Mouse (Mus musculus) heart, embryonic 15.5 days (tissue): ENCODE results near the gene Dnm1. TPM values are rescaled to one million over a fixed set of nuclear protein-coding genes. Genes with fewer than 3 reads are reported as not detected.

Experiments used
- ATAC-seq: fragments of 200-750 bp; cut with Nextera tagmentation; replicated peaks from 2 replicates; pipeline ENCODE4 v1.8.0; 2017; ENCODE audit warnings: low read depth, moderate TSS enrichment; ENCODE audit not compliant: insufficient number of reproducible peaks, insufficient read depth, low FRiP score
- H3K27ac ChIP-seq: fragments of 300-500 bp; sonication (generic); 2 replicates; pipeline ENCODE4 v1.5.1; 2015; ENCODE audit warnings: mild to moderate bottlenecking, inconsistent platforms
- H3K27me3 ChIP-seq: fragments of 300-500 bp; sonication (generic); 2 replicates; pipeline ENCODE4 v1.6.1; 2015; ENCODE audit warnings: inconsistent platforms
- H3K36me3 ChIP-seq: fragments of 300-500 bp; sonication (generic); 2 replicates; pipeline ENCODE4 v1.6.1; 2015; ENCODE audit warnings: mild to moderate bottlenecking, inconsistent platforms
- H3K4me1 ChIP-seq: fragments of 300-500 bp; sonication (generic); replicated peaks from 2 replicates; pipeline ENCODE4 v1.6.1; 2015; ENCODE audit warnings: inconsistent platforms
- H3K4me2 ChIP-seq: fragments of 300-500 bp; sonication (generic); 2 replicates; pipeline ENCODE4 v1.6.1; 2015; ENCODE audit warnings: inconsistent platforms, mild to moderate bottlenecking, moderate library complexity
- H3K4me3 ChIP-seq: fragments of 300-500 bp; sonication (generic); 2 replicates; pipeline ENCODE4 v1.5.1; 2015; ENCODE audit warnings: mild to moderate bottlenecking, inconsistent platforms
- H3K9ac ChIP-seq: fragments of 300-500 bp; sonication (generic); 2 replicates; pipeline ENCODE4 v1.6.1; 2015; ENCODE audit warnings: mild to moderate bottlenecking, inconsistent platforms
- H3K9me3 ChIP-seq: fragments of 300-500 bp; sonication (generic); replicated peaks from 2 replicates; pipeline ENCODE4 v1.6.1; 2016; ENCODE audit warnings: inconsistent platforms
- WGBS: fragments of 180-500 bp; shearing (Covaris S2); methylation state at CpG from one replicate; pipeline ENCODE4 v1.1.7; 2015; ENCODE audit warnings: mixed read lengths; 5-methylcytosine and 5-hydroxymethylcytosine counted together
- polyA plus RNA-seq: library from polyadenylated mRNA; unstranded; fragments of >200 nt; fragmentation: Nextera tagmentation; extraction: Ambion mirVana; gene quantifications from 2 replicates; pipeline ENCODE4 v1.2.1, GENCODE M21; 2015

Gene Dnm1
- polyA plus RNA-seq, 1 experiment from 2014 or later = 1.9 TPM

- WGBS = under 1% methylated on average over 29 of the region's 29 CpGs
- peak; percentile 41 for ATAC-seq
- Histone ChIP-seq H3K36me3 (peaks cover 26% of the 10 kb centered on the region), H3K27ac (peak overlapping the region; percentile 85), H3K4me1 (peaks cover 32% of the 10 kb centered on the region), H3K4me2 (peak overlapping the region; percentile 85), H3K9ac (peak overlapping the region; percentile 89), H3K4me3 (peak overlapping the region; percentile 95), H3K9me3 (no peaks in the 10 kb centered on the region), H3K27me3 (no peaks in the 10 kb centered on the region)
Observed at GRCm38 (mm10) chr2:32288371-32288931, 64.7 kb downstream of the Dnm1 start.

GRCm38 (mm10) chr2:32287923-32288367 is 65.2 kb downstream of the Dnm1 start, which contains the start of gene Swi5:
Gene Swi5, minus strand, starts transcription at chr2:32288075.
- peak within 1 kb of the TSS; percentile 85 for H3K27ac ChIP-seq
- H3K4me3 ChIP-seq = peak within 1 kb of the TSS; percentile 95
- H3K9me3 ChIP-seq = no peaks in the 10 kb centered on the region
- peak; percentile 99 for ATAC-seq
- H3K4me1 ChIP-seq = peaks cover 32% of the 10 kb centered on the region
- no peaks in the 10 kb centered on the region for H3K27me3 ChIP-seq
- 0% methylated on average over 41 of the region's 41 CpGs for WGBS
- H3K9ac ChIP-seq = peak within 1 kb of the TSS; percentile 97
- H3K36me3 ChIP-seq = peaks cover 23% of the 10 kb centered on the region
- H3K4me2 ChIP-seq = peak within 1 kb of the TSS; percentile 89

GRCm38 (mm10) chr2:32287334-32287840 is 65.8 kb downstream of the Dnm1 start, which contains the start of gene Golga2:
Gene Golga2, plus strand, starts transcription at chr2:32287384.
- H3K4me1 ChIP-seq = peaks cover 35% of the 10 kb centered on the region
- peak within 1 kb of the TSS; percentile 85 for H3K27ac ChIP-seq
- H3K27me3 ChIP-seq = no peaks in the 10 kb centered on the region
- H3K36me3 ChIP-seq = peaks cover 23% of the 10 kb centered on the region
- peak within 1 kb of the TSS; percentile 97 for H3K9ac ChIP-seq
- peak; percentile 3; the same call in 1 of the 2 replicates for ATAC-seq
- H3K4me3 ChIP-seq = peak within 1 kb of the TSS; percentile 95
- no peaks in the 10 kb centered on the region for H3K9me3 ChIP-seq
- H3K4me2 ChIP-seq = peak within 1 kb of the TSS; percentile 89
- WGBS = under 1% methylated on average over 23 of the region's 23 CpGs

- Histone ChIP-seq H3K4me1 (peaks cover 18% of the 10 kb centered on the region), H3K9ac (no peak overlapping the region), H3K4me3 (no peak overlapping the region), H3K4me2 (no peak overlapping the region), H3K36me3 (peaks cover 49% of the 10 kb centered on the region), H3K27ac (no peak overlapping the region), H3K27me3 (no peaks in the 10 kb centered on the region), H3K9me3 (no peaks in the 10 kb centered on the region)
- WGBS = 81% methylated on average over 3 of the region's 3 CpGs
- no peak for ATAC-seq
Observed at GRCm38 (mm10) chr2:32283986-32284385, 69.2 kb downstream of the Dnm1 start.

GRCm38 (mm10) chr2:32282727-32283126 is 70.4 kb downstream of the Dnm1 start:
- Histone ChIP-seq H3K4me2 (no peak overlapping the region), H3K4me1 (peaks cover 14% of the 10 kb centered on the region), H3K27ac (0 out of 2 replicates have a peak overlapping the region, but pooled peaks have one; percentile 2), H3K27me3 (no peaks in the 10 kb centered on the region), H3K36me3 (peaks cover 62% of the 10 kb centered on the region), H3K9ac (no peak overlapping the region), H3K9me3 (no peaks in the 10 kb centered on the region), H3K4me3 (no peak overlapping the region)
- 91% methylated on average over 1 of the region's 1 CpGs for WGBS
- no peak for ATAC-seq

GRCm38 (mm10) chr2:32282289-32282688 is 70.8 kb downstream of the Dnm1 start:
- 78% methylated on average over 2 of the region's 2 CpGs for WGBS
- Histone ChIP-seq H3K4me3 (no peak overlapping the region), H3K27ac (0 out of 2 replicates have a peak overlapping the region, but pooled peaks have one; percentile 2), H3K9me3 (no peaks in the 10 kb centered on the region), H3K27me3 (no peaks in the 10 kb centered on the region), H3K9ac (no peak overlapping the region), H3K4me2 (no peak overlapping the region), H3K4me1 (peaks cover 14% of the 10 kb centered on the region), H3K36me3 (peaks cover 66% of the 10 kb centered on the region)
- ATAC-seq = no peak; the same call in 1 of the 2 replicates

- no peak for ATAC-seq
- H3K27me3 ChIP-seq = no peaks in the 10 kb centered on the region
- peaks cover 37% of the 10 kb centered on the region for H3K36me3 ChIP-seq
- no peak overlapping the region for H3K4me3 ChIP-seq
- H3K4me1 ChIP-seq = no peaks in the 10 kb centered on the region
- 76% methylated on average over 3 of the region's 3 CpGs for whole genome bisulfite sequencing
- no peak overlapping the region for H3K9ac ChIP-seq
- no peak overlapping the region for H3K27ac ChIP-seq
- H3K4me2 ChIP-seq = no peak overlapping the region
- no peaks in the 10 kb centered on the region for H3K9me3 ChIP-seq
Observed at GRCm38 (mm10) chr2:32275823-32276222, 77.3 kb downstream of the Dnm1 start.

GRCm38 (mm10) chr2:32260635-32261034 is 92.5 kb downstream of the Dnm1 start:
- Histone ChIP-seq H3K27me3 (0 out of 2 replicates have a peak, but pooled peaks cover 2% of the 10 kb centered on the region), H3K4me3 (0 out of 2 replicates have a peak overlapping the region, but pooled peaks have one; percentile 71), H3K4me2 (no peak overlapping the region; the same call in 1 of the 2 replicates), H3K9me3 (no peaks in the 10 kb centered on the region), H3K27ac (no peak overlapping the region), H3K36me3 (peaks cover 21% of the 10 kb centered on the region), H3K9ac (no peak overlapping the region), H3K4me1 (peaks cover 13% of the 10 kb centered on the region)
- ATAC-seq = no peak
- WGBS = 23% methylated on average over 4 of the region's 4 CpGs

GRCm38 (mm10) chr2:32259657-32260417 is 93.3 kb downstream of the Dnm1 start, which contains the start of gene Uck1:
Gene Uck1, minus strand, starts transcription at chr2:32260159.
- no peaks in the 10 kb centered on the region for H3K9me3 ChIP-seq
- peak within 1 kb of the TSS; percentile 71 for H3K4me3 ChIP-seq
- H3K27ac ChIP-seq = peak within 1 kb of the TSS; percentile 64
- peaks cover 21% of the 10 kb centered on the region for H3K36me3 ChIP-seq
- WGBS = under 1% methylated on average over 59 of the region's 59 CpGs
- peak within 1 kb of the TSS; percentile 79 for H3K9ac ChIP-seq
- H3K4me1 ChIP-seq = peaks cover 13% of the 10 kb centered on the region
- H3K27me3 ChIP-seq = no peaks in the 10 kb centered on the region
- ATAC-seq = peak; percentile 83
- H3K4me2 ChIP-seq = peak within 1 kb of the TSS; percentile 65

GRCm38 (mm10) chr2:32258887-32259533 is 94.1 kb downstream of the Dnm1 start:
- Histone ChIP-seq H3K4me3 (peak overlapping the region; percentile 71), H3K4me1 (peaks cover 13% of the 10 kb centered on the region), H3K9ac (peak overlapping the region; percentile 79), H3K27me3 (no peaks in the 10 kb centered on the region), H3K27ac (peak overlapping the region; percentile 64; the same call in 1 of the 2 replicates), H3K4me2 (peak overlapping the region; percentile 65), H3K9me3 (no peaks in the 10 kb centered on the region), H3K36me3 (peaks cover 29% of the 10 kb centered on the region)
- ATAC-seq = no peak
- 47% methylated on average over 6 of the region's 6 CpGs for WGBS
